Mouse (Mus musculus) limb, embryonic 14.5 days (tissue): Measurements from ENCODE around the gene Cdcp2. TPM values are rescaled to one million over a fixed set of nuclear protein-coding genes. Genes with fewer than 3 reads are reported as not detected.
"Not testable (repeated sequence)": the region's sequence is repeated elsewhere in the genome, so short reads cannot be mapped to it uniquely, and the experiment has no call there.

ENCODE experiments used
- ATAC-seq: fragments of 200-750 bp; cut with Nextera tagmentation; 2 replicates; pipeline ENCODE4 v1.8.0; 2017; ENCODE audit warnings: low read depth, moderate number of reproducible peaks, moderate TSS enrichment; ENCODE audit not compliant: low FRiP score
- DNase-seq: peaks from one replicate; pipeline ENCODE4 v3.0.0-alpha.2; 2015; ENCODE audit warnings: low spot score
- H3K27ac ChIP-seq: fragments of 300-500 bp; sonication (generic); replicated peaks from 2 replicates; pipeline ENCODE4 v1.5.1; 2014; ENCODE audit warnings: low read depth, mild to moderate bottlenecking, low read length, moderate library complexity, mixed read lengths
- H3K27me3 ChIP-seq: fragments of 300-500 bp; sonication (generic); 2 replicates; pipeline ENCODE4 v1.6.1; 2014; ENCODE audit warnings: low read length, mixed read lengths; ENCODE audit not compliant: control insufficient read depth, insufficient read depth
- H3K36me3 ChIP-seq: fragments of 300-500 bp; sonication (generic); 2 replicates; pipeline ENCODE4 v1.6.1; 2014; ENCODE audit warnings: mild to moderate bottlenecking, low read length, moderate library complexity, mixed read lengths; ENCODE audit not compliant: control insufficient read depth, insufficient read depth
- H3K4me1 ChIP-seq: fragments of 300-500 bp; sonication (generic); 2 replicates; pipeline ENCODE4 v1.6.1; 2014; ENCODE audit warnings: antibody characterized with exemption, low read length, mixed read lengths; ENCODE audit not compliant: control insufficient read depth, insufficient read depth
- H3K4me2 ChIP-seq: fragments of 300-500 bp; sonication (generic); replicated peaks from 2 replicates; pipeline ENCODE4 v1.6.1; 2014; ENCODE audit warnings: low read depth, mild to moderate bottlenecking, low read length, moderate library complexity; ENCODE audit not compliant: severe bottlenecking
- H3K4me3 ChIP-seq: fragments of 300-500 bp; sonication (generic); replicated peaks from 2 replicates; pipeline ENCODE4 v1.5.1; 2014; ENCODE audit warnings: low read length
- H3K9ac ChIP-seq: fragments of 300-500 bp; sonication (generic); 2 replicates; pipeline ENCODE4 v1.6.1; 2014; ENCODE audit warnings: mild to moderate bottlenecking, low read depth, low read length, moderate library complexity; ENCODE audit not compliant: severe bottlenecking
- H3K9me3 ChIP-seq: fragments of 300-500 bp; sonication (generic); 2 replicates; pipeline ENCODE4 v1.6.1; 2016; ENCODE audit warnings: low read length; ENCODE audit not compliant: control insufficient read depth
- POLR2A ChIP-seq: fragments of 200-500 bp; IDR thresholded peaks from 2 replicates; pipeline ENCODE4 v1.8.0; 2012; ENCODE audit warnings: inconsistent platforms, mild to moderate bottlenecking, moderate library complexity, borderline replicate concordance; ENCODE audit not compliant: insufficient read depth, insufficient read length; ENCODE audit errors: extremely low read depth
- WGBS: fragments of 180-500 bp; shearing (Covaris S2); extraction: QIAGEN DNeasy Blood & Tissue Kit; methylation state at CpG from one replicate; pipeline ENCODE4 v1.1.7; 2014; 5-methylcytosine and 5-hydroxymethylcytosine counted together
- polyA plus RNA-seq, 2 experiments: library from polyadenylated mRNA; depleted of rRNA in 1 of 2; stranded (reverse) in 1 of 2; unstranded in 1 of 2; fragments of >200 nt; fragmentation: Nextera tagmentation in 1 of 2; extraction: Ambion mirVana in 1 of 2; gene quantifications; 2 replicates each; pipeline versions ENCODE4 v1.2.1 to v1.2.3; 2012 to 2014

Gene Cdcp2
- polyA plus RNA-seq, 2 experiments = 0.04 TPM; not detected in 1

DNA sequence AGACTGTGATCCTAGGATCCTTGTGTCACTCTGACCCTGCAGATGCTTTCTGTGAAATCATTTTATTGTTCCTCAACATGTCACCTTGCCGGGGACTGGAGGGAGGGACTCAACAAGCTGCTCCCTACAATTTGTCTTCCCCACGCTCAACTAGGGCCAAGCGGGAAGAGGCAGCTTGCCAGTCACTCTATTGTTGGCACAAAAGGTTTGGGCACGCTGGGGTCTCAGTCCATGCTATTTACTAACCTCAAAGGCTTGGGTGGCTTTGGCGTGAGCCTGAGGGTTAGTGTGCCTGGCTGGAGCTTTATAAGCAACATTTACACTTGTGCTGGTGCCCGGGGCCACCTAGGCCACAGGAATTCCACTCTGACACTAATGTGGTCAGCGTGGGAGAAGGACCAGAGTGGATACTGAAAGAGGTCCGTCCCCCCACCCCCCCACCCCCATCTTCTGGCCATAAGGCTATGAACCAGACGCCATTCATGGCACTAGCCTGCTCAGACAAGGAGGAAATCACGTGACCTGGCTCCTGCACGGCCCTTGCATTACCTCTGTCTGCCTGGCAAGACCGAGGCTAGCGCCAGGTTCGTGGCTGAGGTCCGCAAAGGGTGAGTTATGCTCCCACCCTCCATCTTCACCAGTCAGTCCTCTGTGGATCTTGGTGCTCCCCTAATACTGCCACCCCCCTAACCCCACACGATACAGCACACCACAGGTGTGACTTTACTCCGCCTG lies 2.3 kb downstream of the Cdcp2 start:
- Histone ChIP-seq H3K4me1 (peaks cover 14% of the 10 kb centered on the region), H3K9me3 (no peaks in the 10 kb centered on the region), H3K9ac (no peak overlapping the region), H3K27ac (no peak overlapping the region), H3K27me3 (no peaks in the 10 kb centered on the region), H3K4me3 (no peak overlapping the region), H3K36me3 (no peaks in the 10 kb centered on the region), H3K4me2 (no peak overlapping the region)
- ATAC-seq (no peak; the same call in 1 of the 2 replicates), DNase-seq (no peak)
- 65% methylated on average over 17 of the region's 17 CpGs for WGBS
- TF ChIP-seq POLR2A = no peak

DNA sequence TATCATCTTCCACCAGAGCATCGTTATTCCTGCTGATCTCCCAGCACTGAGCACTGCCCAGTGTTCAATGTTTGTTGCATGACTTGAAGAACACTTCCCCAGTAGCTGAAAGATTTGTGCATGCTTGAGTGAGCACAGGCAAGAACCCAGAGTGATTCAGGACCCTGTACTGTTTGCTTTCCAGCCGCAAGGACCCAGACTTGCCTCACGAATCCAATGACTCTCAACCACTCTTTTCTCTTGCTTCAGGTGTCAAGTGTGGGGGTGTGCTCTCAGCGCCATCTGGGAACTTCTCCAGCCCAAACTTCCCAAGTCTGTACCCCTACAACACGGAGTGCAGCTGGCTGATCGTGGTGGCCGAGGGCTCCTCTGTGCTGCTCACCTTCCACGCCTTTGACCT lies 5.5 kb downstream of the Cdcp2 start:
- WGBS = 62% methylated on average over 8 of the region's 8 CpGs
- Histone ChIP-seq H3K27me3 (no peaks in the 10 kb centered on the region), H3K4me2 (no peak overlapping the region), H3K36me3 (no peaks in the 10 kb centered on the region), H3K9me3 (no peaks in the 10 kb centered on the region), H3K9ac (no peak overlapping the region), H3K27ac (no peak overlapping the region), H3K4me3 (no peak overlapping the region), H3K4me1 (peaks cover 5% of the 10 kb centered on the region)
- ATAC-seq (no peak), DNase-seq (no peak)
- no peak for TF ChIP-seq POLR2A

DNA sequence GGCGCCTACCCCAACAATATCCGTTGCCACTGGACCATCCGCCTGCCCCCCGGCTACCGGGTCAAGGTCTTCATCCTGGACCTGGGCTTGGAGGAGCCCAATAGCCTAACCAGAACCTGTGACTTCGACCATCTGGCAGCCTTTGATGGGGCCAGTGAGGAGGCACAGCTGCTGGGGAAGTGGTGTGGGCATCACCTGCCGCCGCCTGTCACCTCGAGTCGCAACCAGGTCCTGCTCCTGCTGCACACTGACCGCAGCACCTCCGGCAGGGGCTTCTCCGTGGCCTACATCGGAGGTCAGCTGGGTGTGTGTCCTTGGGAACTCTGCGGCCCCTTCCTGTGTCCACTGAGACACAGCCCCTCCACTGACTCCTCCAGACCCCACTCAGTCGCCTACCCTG lies 10.1 kb downstream of the Cdcp2 start:
- H3K27ac ChIP-seq = no peak overlapping the region
- no peak for TF ChIP-seq POLR2A
- 81% methylated on average over 16 of the region's 16 CpGs for WGBS

DNA sequence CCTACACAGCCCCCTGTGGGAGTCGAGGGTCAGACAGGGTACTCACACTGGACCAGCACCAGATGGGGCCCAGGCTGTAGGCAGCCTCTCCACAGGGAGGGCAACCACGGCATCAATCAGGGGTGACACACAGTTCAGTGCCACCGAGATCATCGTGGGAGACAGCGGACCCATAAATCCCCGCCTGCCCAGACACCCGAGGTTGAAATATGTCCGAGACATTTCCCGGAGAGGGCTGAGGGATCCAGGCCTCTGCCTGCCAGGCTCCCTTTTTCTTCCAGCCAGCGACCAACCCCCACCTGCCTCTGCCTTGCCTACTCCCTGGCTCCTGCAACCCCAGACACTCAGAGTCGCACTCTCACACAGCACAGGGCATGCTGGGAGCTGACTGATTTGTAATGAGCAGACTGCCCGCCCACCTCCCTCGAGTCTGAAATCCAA lies 11.6 kb downstream of the Cdcp2 start:
- Histone ChIP-seq H3K27ac (no peak overlapping the region), H3K36me3 (no peaks in the 10 kb centered on the region), H3K9ac (no peak overlapping the region), H3K27me3 (no peaks in the 10 kb centered on the region), H3K4me1 (peaks cover 6% of the 10 kb centered on the region; the same call in 1 of the 2 replicates), H3K4me3 (no peak overlapping the region), H3K9me3 (no peaks in the 10 kb centered on the region), H3K4me2 (no peak overlapping the region)
- DNase-seq = no peak
- WGBS = 13% methylated on average over 13 of the region's 13 CpGs
- ATAC-seq = no peak; the same call in 1 of the 2 replicates
- no peak for TF ChIP-seq POLR2A

More for the DNA sequence above, 10.1 kb downstream of the Cdcp2 start:
- ATAC-seq (no peak), DNase-seq (no peak)
- Histone ChIP-seq H3K4me2 (no peak overlapping the region), H3K27me3 (no peaks in the 10 kb centered on the region), H3K9me3 (no peaks in the 10 kb centered on the region), H3K4me3 (no peak overlapping the region), H3K4me1 (peaks cover 6% of the 10 kb centered on the region; the same call in 1 of the 2 replicates), H3K36me3 (no peaks in the 10 kb centered on the region), H3K9ac (no peak overlapping the region)

DNA sequence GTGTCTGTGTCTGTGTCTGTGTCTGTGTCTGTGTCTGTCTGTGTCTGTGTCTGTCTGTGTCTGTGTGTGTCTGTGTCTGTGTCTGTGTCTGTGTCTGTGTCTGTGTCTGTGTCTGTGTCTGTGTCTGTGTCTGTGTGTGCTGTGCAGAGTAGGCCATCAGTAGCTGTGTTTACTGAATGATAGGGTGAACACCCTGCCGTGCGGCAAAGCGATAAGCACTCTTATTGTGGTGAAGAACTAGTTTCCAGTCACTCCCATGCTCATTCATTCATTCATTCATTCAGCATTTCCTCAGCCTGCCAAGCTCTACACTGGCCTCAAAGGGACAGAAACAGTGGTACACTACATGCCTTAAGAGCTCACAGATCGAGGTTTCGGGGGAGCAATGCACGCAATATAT lies 12.5 kb downstream of the Cdcp2 start:
- not testable (repeated sequence) for H3K9ac ChIP-seq, H3K9me3 ChIP-seq, H3K27ac ChIP-seq, H3K4me3 ChIP-seq, H3K36me3 ChIP-seq, ATAC-seq, DNase-seq, H3K4me2 ChIP-seq, H3K27me3 ChIP-seq, H3K4me1 ChIP-seq
- 92% methylated on average over 6 of the region's 6 CpGs for WGBS
